Mouse (Mus musculus) hindbrain, embryonic 10.5 days (tissue): ENCODE measurements around the gene Olfr573-ps1. TPM values are rescaled to one million over a fixed set of nuclear protein-coding genes. Genes with fewer than 3 reads are reported as not detected.

ENCODE experiments used
- DNase-seq: peaks from one replicate; pipeline ENCODE4 v3.0.0-alpha.2; 2017; ENCODE audit warnings: low spot score
- H3K27ac ChIP-seq: fragments of 300-500 bp; sonication (generic); 2 replicates; pipeline ENCODE4 v1.5.1; 2016; ENCODE audit warnings: mild to moderate bottlenecking, moderate library complexity
- H3K27me3 ChIP-seq: fragments of 300-500 bp; sonication (generic); 2 replicates; pipeline ENCODE4 v1.6.1; 2016; ENCODE audit warnings: mild to moderate bottlenecking; ENCODE audit not compliant: poor library complexity, insufficient read depth, severe bottlenecking
- H3K36me3 ChIP-seq: fragments of 300-500 bp; sonication (generic); 2 replicates; pipeline ENCODE4 v1.6.1; 2016; ENCODE audit warnings: mild to moderate bottlenecking, moderate library complexity
- H3K4me1 ChIP-seq: fragments of 300-500 bp; sonication (generic); replicated peaks from 2 replicates; pipeline ENCODE4 v1.6.1; 2016; ENCODE audit warnings: mild to moderate bottlenecking
- H3K4me3 ChIP-seq: fragments of 300-500 bp; sonication (generic); 2 replicates; pipeline ENCODE4 v1.5.1; 2016; ENCODE audit warnings: mild to moderate bottlenecking, moderate library complexity
- H3K9me3 ChIP-seq: fragments of 300-500 bp; sonication (generic); 2 replicates; pipeline ENCODE4 v1.6.1; 2016; ENCODE audit warnings: mild to moderate bottlenecking, moderate library complexity
- WGBS: fragments of 180-500 bp; shearing (Covaris S2); methylation state at CpG from one replicate; pipeline ENCODE4 v1.1.7; 2016; 5-methylcytosine and 5-hydroxymethylcytosine counted together
- polyA plus RNA-seq: library from polyadenylated mRNA; unstranded; fragments of >200 nt; fragmentation: Nextera tagmentation; extraction: Ambion mirVana; gene quantifications from 2 replicates; pipeline ENCODE4 v1.2.1, GENCODE M21; 2016

The Olfr573-ps1 gene
- not detected in 2 replicates for polyA plus RNA-seq

DNA sequence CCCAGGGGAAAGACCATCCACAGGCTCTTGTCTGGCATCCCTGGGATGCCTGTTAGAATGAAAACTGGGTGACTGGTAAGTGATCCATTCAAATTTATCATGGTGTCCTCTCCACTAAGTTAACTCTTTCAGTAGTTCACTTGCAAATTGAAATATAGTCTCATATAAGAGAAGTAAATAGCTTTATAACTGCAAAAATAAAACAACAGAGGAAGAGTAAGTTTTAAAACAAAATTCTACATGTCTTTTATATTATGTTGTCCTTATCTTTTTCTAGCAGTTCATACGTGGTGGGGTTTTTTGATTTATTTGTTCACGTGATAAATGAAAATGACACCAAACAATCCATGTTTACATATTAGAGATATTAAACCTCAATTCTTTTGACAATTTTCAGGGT, at the start of gene Olfr573-ps1:
Olfr573-ps1 (minus strand) TSS at position 101 of the 400 bp plus-strand sequence.
- WGBS = 90% methylated on average over 2 of the region's 2 CpGs
- Histone ChIP-seq H3K27ac (no peak within 1 kb of the TSS), H3K9me3 (no peaks in the 10 kb centered on the region), H3K36me3 (no peaks in the 10 kb centered on the region), H3K27me3 (no peaks in the 10 kb centered on the region), H3K4me1 (no peaks in the 10 kb centered on the region), H3K4me3 (no peak within 1 kb of the TSS)
- no peak for DNase-seq

DNA sequence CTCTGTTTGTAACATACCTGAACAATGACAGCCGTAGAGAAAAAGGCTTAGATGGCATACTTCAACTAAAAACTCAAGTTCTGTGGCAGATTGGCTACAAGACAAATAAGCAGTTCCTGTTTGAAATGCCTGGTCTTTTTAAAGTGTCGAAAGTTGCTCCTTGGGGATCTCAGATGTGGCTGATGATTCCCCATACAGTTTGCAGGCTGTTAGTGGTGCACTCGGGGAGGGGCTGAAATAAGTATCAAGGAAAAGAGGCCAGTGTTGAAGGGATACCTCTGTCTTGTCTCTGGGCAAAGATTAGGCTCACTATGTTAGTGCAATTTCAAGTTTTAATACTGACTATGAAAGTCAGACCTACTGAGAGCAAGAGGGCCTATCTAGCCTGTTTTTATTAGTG, 46.8 kb upstream of the Olfr573-ps1 start, which contains the start of gene Olfr578:
Olfr578 (minus strand) TSS at position 101 of the 400 bp plus-strand sequence.
- Histone ChIP-seq H3K9me3 (no peaks in the 10 kb centered on the region), H3K27ac (no peak within 1 kb of the TSS), H3K27me3 (no peaks in the 10 kb centered on the region), H3K4me3 (no peak within 1 kb of the TSS), H3K36me3 (no peaks in the 10 kb centered on the region), H3K4me1 (no peaks in the 10 kb centered on the region)
- no peak for DNase-seq
- WGBS = 73% methylated on average over 3 of the region's 3 CpGs

DNA sequence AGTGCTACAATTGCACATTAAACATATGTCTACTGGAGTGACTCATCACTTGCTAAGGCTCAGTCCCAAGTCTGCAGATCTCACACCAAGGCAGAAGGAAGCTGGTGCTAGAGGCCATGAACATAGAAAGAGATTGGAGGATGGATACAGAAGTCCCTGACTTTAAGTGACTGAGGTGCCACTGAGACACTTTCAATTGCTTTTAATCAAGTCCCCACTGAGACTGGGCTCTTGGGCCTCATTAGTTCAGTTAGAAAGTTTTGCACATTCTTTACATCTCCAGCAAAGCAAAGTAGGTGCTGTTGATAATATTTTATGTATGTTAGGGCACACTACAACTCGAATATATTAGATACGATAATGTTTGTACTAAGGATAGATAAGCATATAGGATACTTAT, 33.5 kb upstream of the Olfr573-ps1 start, which contains the start of gene Olfr577:
Olfr577 (minus strand) TSS at position 101 of the 400 bp plus-strand sequence.
- no peaks in the 10 kb centered on the region for H3K4me1 ChIP-seq
- H3K4me3 ChIP-seq = no peak within 1 kb of the TSS
- no peak for DNase-seq
- no peaks in the 10 kb centered on the region for H3K9me3 ChIP-seq
- H3K36me3 ChIP-seq = no peaks in the 10 kb centered on the region
- 85% methylated on average over 2 of the region's 2 CpGs for WGBS
- H3K27me3 ChIP-seq = no peaks in the 10 kb centered on the region
- H3K27ac ChIP-seq = no peak within 1 kb of the TSS

DNA sequence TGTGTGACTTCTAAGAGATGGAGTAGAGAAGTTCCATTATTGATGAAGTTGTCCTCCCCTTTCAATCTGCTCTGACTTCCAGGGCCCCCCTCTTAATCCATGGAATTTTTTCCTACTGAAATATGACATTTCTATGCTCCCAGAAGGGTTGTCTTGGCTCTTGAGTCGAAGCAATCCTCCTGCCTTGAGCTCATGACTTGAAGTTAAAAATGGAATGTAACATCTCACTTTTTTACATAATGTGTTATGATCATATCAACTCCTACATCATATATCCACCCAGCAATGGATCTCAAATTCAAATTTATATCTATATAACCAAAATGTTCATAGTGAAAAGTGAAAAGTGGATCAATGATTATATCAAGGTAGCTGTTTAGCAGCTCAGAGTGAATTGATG, 32.0 kb upstream of the Olfr573-ps1 start:
- Histone ChIP-seq H3K36me3 (no peaks in the 10 kb centered on the region), H3K4me1 (no peaks in the 10 kb centered on the region), H3K4me3 (no peak overlapping the region), H3K27ac (no peak overlapping the region), H3K9me3 (no peaks in the 10 kb centered on the region), H3K27me3 (no peaks in the 10 kb centered on the region)
- no peak for DNase-seq
- WGBS = 57% methylated on average over 1 of the region's 1 CpGs

DNA sequence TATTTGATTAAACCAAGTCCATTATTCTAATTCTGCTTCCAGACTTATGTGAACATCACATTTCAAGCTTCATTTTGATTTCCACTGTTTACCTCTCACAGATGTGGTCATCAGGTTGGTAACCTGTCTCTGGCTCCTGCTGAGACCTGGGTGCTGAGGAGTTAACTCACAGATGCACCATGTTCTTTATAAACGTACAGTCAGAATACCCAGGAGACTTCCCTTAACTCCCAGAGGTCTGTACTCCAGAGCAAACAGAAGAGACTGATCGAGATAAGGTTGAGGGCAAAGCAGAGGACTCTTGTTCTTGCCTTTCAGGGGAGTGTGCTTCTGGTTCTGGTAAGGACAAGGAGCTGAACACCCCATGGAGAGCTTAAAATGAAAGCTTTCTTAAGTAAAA, 20.0 kb upstream of the Olfr573-ps1 start, which contains the start of gene Olfr576:
Olfr576 (plus strand) TSS at position 301 of the 400 bp plus-strand sequence.
- H3K9me3 ChIP-seq = no peaks in the 10 kb centered on the region
- no peaks in the 10 kb centered on the region for H3K4me1 ChIP-seq
- H3K27me3 ChIP-seq = no peaks in the 10 kb centered on the region
- no peak for DNase-seq
- H3K27ac ChIP-seq = no peak within 1 kb of the TSS
- 49% methylated on average over 2 of the region's 2 CpGs for WGBS
- H3K4me3 ChIP-seq = no peak within 1 kb of the TSS
- no peaks in the 10 kb centered on the region for H3K36me3 ChIP-seq

DNA sequence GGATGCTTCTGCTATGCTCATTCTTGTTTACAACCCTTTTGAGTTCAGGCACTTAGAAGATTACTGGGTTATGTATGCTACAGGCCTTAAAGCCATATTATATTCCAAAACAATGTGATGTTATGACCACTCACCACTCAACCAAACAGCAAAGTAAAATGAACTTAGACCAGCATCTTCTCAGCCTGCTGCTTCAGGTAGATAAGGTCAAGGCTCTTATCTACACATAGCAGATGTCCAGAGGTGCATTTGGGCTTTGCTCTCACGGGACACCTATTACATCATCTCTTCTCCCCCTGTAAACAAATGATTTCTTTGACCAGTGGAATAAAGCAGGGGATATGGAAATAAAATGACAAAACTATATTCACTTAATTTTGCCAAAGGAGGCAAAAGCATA, 16.2 kb upstream of the Olfr573-ps1 start, which contains the start of gene Olfr575:
Olfr575 (minus strand) TSS at position 183 of the 400 bp plus-strand sequence.
- no peak for DNase-seq
- Histone ChIP-seq H3K9me3 (no peaks in the 10 kb centered on the region), H3K27me3 (no peaks in the 10 kb centered on the region), H3K4me3 (no peak within 1 kb of the TSS), H3K27ac (no peak within 1 kb of the TSS), H3K4me1 (no peaks in the 10 kb centered on the region), H3K36me3 (no peaks in the 10 kb centered on the region)
- 72% methylated on average over 1 of the region's 1 CpGs for WGBS

DNA sequence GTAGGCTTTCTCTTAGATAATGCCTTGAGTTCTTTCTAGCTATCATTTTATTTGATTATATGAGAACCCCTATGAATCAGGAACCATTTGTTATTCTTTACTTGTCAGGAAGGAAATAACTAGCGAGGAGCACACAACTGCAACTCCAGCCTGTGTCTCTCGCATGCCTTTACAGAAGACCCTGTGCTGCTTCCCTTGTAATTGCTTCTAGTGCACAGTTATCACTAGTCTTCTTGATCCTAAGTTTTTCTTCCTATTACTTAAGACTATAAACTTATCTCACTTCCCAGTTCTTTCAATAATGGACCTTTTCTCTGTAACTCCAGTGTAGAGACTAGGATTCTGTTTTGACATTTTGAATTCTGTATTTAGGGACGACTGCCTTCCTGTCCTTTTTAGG, 15.8 kb upstream of the Olfr573-ps1 start:
- Histone ChIP-seq H3K27ac (no peak overlapping the region), H3K36me3 (no peaks in the 10 kb centered on the region), H3K9me3 (no peaks in the 10 kb centered on the region), H3K4me3 (no peak overlapping the region), H3K4me1 (no peaks in the 10 kb centered on the region), H3K27me3 (no peaks in the 10 kb centered on the region)
- no peak for DNase-seq
- 84% methylated on average over 3 of the region's 3 CpGs for WGBS

DNA sequence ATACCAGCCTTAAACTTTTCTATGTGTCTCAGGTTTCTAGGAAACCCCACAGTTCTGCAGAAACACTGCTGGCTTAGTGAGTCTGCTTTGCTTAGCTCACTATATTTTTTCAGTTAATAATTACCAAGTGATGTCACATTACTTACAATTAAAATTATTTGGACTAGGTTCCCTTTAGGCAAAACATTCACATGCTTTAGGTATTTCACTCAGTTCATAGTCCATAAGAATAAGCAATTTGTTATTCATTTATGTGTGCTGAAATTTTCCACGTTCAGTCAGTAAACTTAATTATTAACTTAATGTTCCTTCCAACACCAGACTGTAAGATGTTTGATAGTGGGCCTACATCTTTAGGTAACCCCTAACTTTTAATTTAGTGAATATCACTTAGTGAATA, 8.4 kb upstream of the Olfr573-ps1 start:
- DNase-seq = no peak
- H3K36me3 ChIP-seq = no peaks in the 10 kb centered on the region
- no peaks in the 10 kb centered on the region for H3K9me3 ChIP-seq
- H3K27ac ChIP-seq = no peak overlapping the region
- WGBS = 90% methylated on average over 1 of the region's 1 CpGs
- H3K4me1 ChIP-seq = no peaks in the 10 kb centered on the region
- no peak overlapping the region for H3K4me3 ChIP-seq
- no peaks in the 10 kb centered on the region for H3K27me3 ChIP-seq

DNA sequence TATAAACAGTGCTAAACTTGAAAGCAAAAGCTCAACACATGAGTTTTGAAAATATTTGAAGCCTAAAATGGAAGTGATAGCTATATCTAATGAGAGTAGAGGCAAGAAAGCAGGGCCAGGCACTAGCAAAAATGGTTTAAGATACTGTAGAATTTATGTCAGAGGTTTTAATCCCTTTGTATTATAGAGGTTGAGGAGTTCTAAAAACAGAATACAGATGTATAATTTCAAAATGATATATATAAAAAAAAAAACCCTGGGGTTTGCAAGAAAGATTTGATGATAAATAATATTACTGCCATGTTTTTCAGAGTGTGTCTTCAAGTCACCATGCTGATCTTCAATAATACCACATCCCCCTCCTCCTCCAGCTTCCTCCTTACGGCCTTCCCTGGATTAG, 5.8 kb upstream of the Olfr573-ps1 start, which contains the start of gene Olfr574:
Olfr574 (plus strand) TSS at position 301 of the 400 bp plus-strand sequence.
- Histone ChIP-seq H3K9me3 (no peaks in the 10 kb centered on the region), H3K27ac (no peak within 1 kb of the TSS), H3K4me1 (no peaks in the 10 kb centered on the region), H3K27me3 (no peaks in the 10 kb centered on the region), H3K4me3 (no peak within 1 kb of the TSS), H3K36me3 (no peaks in the 10 kb centered on the region)
- 88% methylated on average over 1 of the region's 1 CpGs for WGBS
- DNase-seq = no peak

DNA sequence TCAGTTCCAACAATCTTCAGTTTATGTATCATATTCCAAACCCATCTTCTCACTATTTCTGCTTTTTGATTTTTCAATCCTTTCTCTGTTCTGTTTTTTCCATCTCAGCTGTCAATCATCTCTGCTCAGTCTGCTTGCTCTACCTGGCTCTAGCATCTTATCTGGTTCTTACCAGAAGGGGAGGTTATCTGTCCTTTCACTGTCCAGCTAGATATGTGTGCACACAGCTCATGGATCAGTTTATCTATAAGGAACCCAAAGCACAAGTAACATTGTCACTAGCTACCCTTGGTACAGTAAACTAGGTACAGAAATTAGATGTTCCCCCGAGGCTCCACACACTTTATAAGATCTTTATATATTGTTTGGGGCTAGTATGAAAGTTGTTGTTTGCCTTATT, 1.0 kb upstream of the Olfr573-ps1 start:
- Histone ChIP-seq H3K9me3 (no peaks in the 10 kb centered on the region), H3K4me3 (no peak overlapping the region), H3K36me3 (no peaks in the 10 kb centered on the region), H3K4me1 (no peaks in the 10 kb centered on the region), H3K27me3 (no peaks in the 10 kb centered on the region), H3K27ac (no peak overlapping the region)
- DNase-seq = no peak
- WGBS = 93% methylated on average over 1 of the region's 1 CpGs

DNA sequence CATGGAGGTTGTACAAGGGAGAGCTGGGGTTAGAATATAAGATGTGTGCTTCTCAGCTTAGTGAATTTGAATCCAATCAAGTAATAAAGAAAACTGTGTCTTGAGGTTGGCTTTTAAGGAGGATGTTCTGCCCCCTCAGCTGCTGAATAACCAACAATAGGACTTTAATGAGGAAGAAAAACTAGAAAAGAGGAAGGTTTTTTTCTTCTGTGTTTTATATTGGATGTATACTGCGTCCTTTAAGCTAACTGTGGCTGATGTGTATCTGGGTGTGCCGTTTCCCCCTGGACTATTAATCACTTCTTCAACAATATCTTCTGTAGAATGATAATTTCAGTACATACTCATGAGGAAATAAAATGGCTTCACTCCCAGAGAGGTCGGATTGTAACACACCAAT, 15.3 kb downstream of the Olfr573-ps1 start:
- Histone ChIP-seq H3K27me3 (no peaks in the 10 kb centered on the region), H3K4me1 (no peaks in the 10 kb centered on the region), H3K27ac (no peak overlapping the region), H3K4me3 (no peak overlapping the region), H3K9me3 (no peaks in the 10 kb centered on the region), H3K36me3 (no peaks in the 10 kb centered on the region)
- no peak for DNase-seq
- 76% methylated on average over 3 of the region's 3 CpGs for WGBS

DNA sequence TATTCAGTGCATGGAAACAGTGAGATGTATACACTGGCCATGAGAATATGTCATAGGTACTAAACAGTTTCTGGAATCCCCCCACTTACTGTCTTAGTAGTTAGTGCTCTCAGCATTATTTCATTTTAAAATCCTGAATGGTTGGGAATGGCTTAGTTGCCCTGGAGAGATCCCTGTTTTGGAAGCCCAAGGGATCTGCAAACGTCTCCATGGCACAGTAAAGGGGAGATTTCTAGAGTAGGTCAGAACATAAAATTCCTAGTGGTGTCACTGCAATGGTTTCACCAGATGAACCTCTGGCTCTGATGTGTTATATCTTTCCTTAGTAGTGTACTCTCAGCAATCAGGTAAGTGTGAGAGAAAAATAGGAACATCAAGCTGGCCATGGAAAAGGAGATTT, 18.3 kb downstream of the Olfr573-ps1 start, which contains the start of gene Olfr572:
Olfr572 (plus strand) TSS at position 301 of the 400 bp plus-strand sequence.
- 69% methylated on average over 1 of the region's 1 CpGs for WGBS
- no peaks in the 10 kb centered on the region for H3K9me3 ChIP-seq
- no peaks in the 10 kb centered on the region for H3K4me1 ChIP-seq
- H3K36me3 ChIP-seq = no peaks in the 10 kb centered on the region
- DNase-seq = no peak
- no peaks in the 10 kb centered on the region for H3K27me3 ChIP-seq
- H3K4me3 ChIP-seq = no peak within 1 kb of the TSS
- H3K27ac ChIP-seq = no peak within 1 kb of the TSS

DNA sequence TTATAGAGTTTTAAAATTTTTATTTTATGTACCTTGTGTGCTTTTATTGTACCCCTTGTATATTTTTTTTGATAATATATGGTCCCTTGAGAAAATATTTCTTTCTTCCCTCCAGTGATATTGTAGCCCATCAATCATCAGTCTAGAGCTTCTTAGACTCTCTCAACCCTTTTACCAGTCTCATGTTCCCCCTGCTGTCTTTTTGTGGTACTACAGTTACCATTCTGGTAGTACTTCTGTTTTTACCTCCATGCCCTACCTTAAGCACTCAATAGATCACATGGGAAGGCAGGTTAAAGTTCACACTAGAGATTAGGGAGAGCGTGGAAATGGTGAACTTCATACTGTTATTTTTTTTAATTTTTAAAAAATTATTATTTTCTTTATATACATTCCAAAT, 22.7 kb downstream of the Olfr573-ps1 start:
- WGBS = 18% methylated on average over 1 of the region's 1 CpGs
- DNase-seq = no peak

More for the DNA sequence above, 22.7 kb downstream of the Olfr573-ps1 start:
- Histone ChIP-seq H3K27me3 (no peaks in the 10 kb centered on the region), H3K36me3 (no peaks in the 10 kb centered on the region), H3K9me3 (no peaks in the 10 kb centered on the region), H3K4me3 (no peak overlapping the region), H3K27ac (no peak overlapping the region), H3K4me1 (no peaks in the 10 kb centered on the region)
